ENCODE assay signal across 8 mouse cellular contexts in genomic region chr7:126584506-126584977, GRCm38 (mm10). TPM values are rescaled to one million over a fixed set of nuclear protein-coding genes. Genes with fewer than 3 reads are reported as not detected.
DNase-seq lines count a peak whose midpoint lies in the region; ATAC-seq lines count a peak whose summit lies in the region.

Apobr (plus strand) TSS chr7:126584942.

- peak within 1 kb of the TSS; percentile 69 for H3K4me2 ChIP-seq in kidney, embryonic 16.5 days (replicated peaks; ENCODE audit: low read depth, low read length)
- H3K4me2 ChIP-seq in embryonic facial prominence, embryonic 15.5 days (replicated peaks): peak within 1 kb of the TSS; percentile 80
- H3K4me2 ChIP-seq in limb, embryonic 11.5 days (ENCODE audit: low read depth, severe bottlenecking): peak within 1 kb of the TSS; percentile 84
- peak within 1 kb of the TSS; percentile 93 for H3K4me2 ChIP-seq in midbrain, embryonic 16.5 days (ENCODE audit: low read length)

- ATAC-seq in kidney, embryonic 16.5 days (ENCODE audit: low FRiP score, low TSS enrichment): no peak
- ATAC-seq in embryonic facial prominence, embryonic 15.5 days (ENCODE audit: insufficient number of reproducible peaks, low FRiP score, low TSS enrichment, low read depth): no peak
- ATAC-seq in limb, embryonic 11.5 days (ENCODE audit: insufficient number of reproducible peaks, low FRiP score, low TSS enrichment, low read depth): no peak
- ATAC-seq in midbrain, embryonic 16.5 days: no peak

- H3K4me1 ChIP-seq in kidney, embryonic 16.5 days (ENCODE audit: insufficient read depth, low read length): peaks cover 15% of the 10 kb centered on the region; the same call in 1 of the 2 replicates
- peaks cover 14% of the 10 kb centered on the region for H3K4me1 ChIP-seq in embryonic facial prominence, embryonic 15.5 days
- 0 out of 2 replicates have a peak, but pooled peaks cover 3% of the 10 kb centered on the region for H3K4me1 ChIP-seq in limb, embryonic 11.5 days (ENCODE audit: control insufficient read depth, insufficient read depth, low read length)
- H3K4me1 ChIP-seq in midbrain, embryonic 16.5 days (ENCODE audit: control insufficient read depth, insufficient read depth, low read length): peaks cover 16% of the 10 kb centered on the region

- H3K9ac ChIP-seq in kidney, embryonic 16.5 days (replicated peaks; ENCODE audit: low read length): peak within 1 kb of the TSS; percentile 62; the same call in 1 of the 2 replicates
- no peak within 1 kb of the TSS for H3K9ac ChIP-seq in embryonic facial prominence, embryonic 15.5 days
- H3K9ac ChIP-seq in limb, embryonic 11.5 days (ENCODE audit: low read length): no peak within 1 kb of the TSS
- no peak within 1 kb of the TSS for H3K9ac ChIP-seq in midbrain, embryonic 16.5 days (ENCODE audit: low read depth, low read length)

- no peak for DNase-seq in kidney, postnatal 10 days
- no peak for DNase-seq in limb, embryonic 11.5 days (ENCODE audit: low spot score)
- no peak for DNase-seq in urinary bladder, postnatal 25 days (ENCODE audit: low spot score)
- no peak for DNase-seq in frontal cortex, postnatal 36 days (ENCODE audit: low spot score in 2 of 2)
- DNase-seq in left cerebral cortex, postnatal 4 days: no peak

- no peaks in the 10 kb centered on the region for H3K27me3 ChIP-seq in kidney, embryonic 16.5 days (ENCODE audit: insufficient read depth, low read length)
- H3K27me3 ChIP-seq in embryonic facial prominence, embryonic 15.5 days: peaks cover 15% of the 10 kb centered on the region
- no peaks in the 10 kb centered on the region; the same call in 1 of the 2 replicates for H3K27me3 ChIP-seq in limb, embryonic 11.5 days (ENCODE audit: control insufficient read depth, insufficient read depth, low read length)
- H3K27me3 ChIP-seq in midbrain, embryonic 16.5 days (ENCODE audit: control insufficient read depth, insufficient read depth, low read depth, low read length): no peaks in the 10 kb centered on the region; the same call in 1 of the 2 replicates

- H3K4me3 ChIP-seq in kidney, embryonic 16.5 days (ENCODE audit: low read length): peak within 1 kb of the TSS; percentile 52
- peak within 1 kb of the TSS; percentile 56 for H3K4me3 ChIP-seq in embryonic facial prominence, embryonic 15.5 days (replicated peaks)
- no peak within 1 kb of the TSS for H3K4me3 ChIP-seq in limb, embryonic 11.5 days (ENCODE audit: low read depth, low read length)
- peak within 1 kb of the TSS; percentile 45 for H3K4me3 ChIP-seq in midbrain, embryonic 16.5 days (ENCODE audit: low read depth, low read length)

- intact Hi-C loops in left cerebral cortex, postnatal 4 days (cut with DNase I): no loop called here

- 72% methylated on average over 8 of the region's 8 CpGs for whole genome bisulfite sequencing in kidney, embryonic 16.5 days
- WGBS in embryonic facial prominence, embryonic 15.5 days: 73% methylated on average over 8 of the region's 8 CpGs
- WGBS in limb, embryonic 11.5 days: 69% methylated on average over 8 of the region's 8 CpGs
- 86% methylated on average over 8 of the region's 8 CpGs for WGBS in midbrain, embryonic 16.5 days

- peak within 1 kb of the TSS; percentile 80; the same call in 1 of the 2 replicates for H3K27ac ChIP-seq in kidney, embryonic 16.5 days (ENCODE audit: low read length)
- peak within 1 kb of the TSS; percentile 94; the same call in 1 of the 2 replicates for H3K27ac ChIP-seq in embryonic facial prominence, embryonic 15.5 days (replicated peaks)
- H3K27ac ChIP-seq in limb, embryonic 11.5 days (replicated peaks; ENCODE audit: low read depth, low read length): no peak within 1 kb of the TSS
- H3K27ac ChIP-seq in midbrain, embryonic 16.5 days (ENCODE audit: low read length): peak within 1 kb of the TSS; percentile 78; the same call in 1 of the 2 replicates

- H3K36me3 ChIP-seq in kidney, embryonic 16.5 days (ENCODE audit: insufficient read depth, low read length): no peaks in the 10 kb centered on the region; the same call in 1 of the 2 replicates
- no peaks in the 10 kb centered on the region for H3K36me3 ChIP-seq in embryonic facial prominence, embryonic 15.5 days
- H3K36me3 ChIP-seq in limb, embryonic 11.5 days (ENCODE audit: control insufficient read depth, insufficient read depth, low read length): no peaks in the 10 kb centered on the region
- H3K36me3 ChIP-seq in midbrain, embryonic 16.5 days (ENCODE audit: control insufficient read depth, insufficient read depth, low read length): no peaks in the 10 kb centered on the region

- no peaks in the 10 kb centered on the region for H3K9me3 ChIP-seq in kidney, embryonic 16.5 days (ENCODE audit: low read length)
- H3K9me3 ChIP-seq in embryonic facial prominence, embryonic 15.5 days (replicated peaks): no peaks in the 10 kb centered on the region
- H3K9me3 ChIP-seq in limb, embryonic 11.5 days (ENCODE audit: control insufficient read depth, low read length): no peaks in the 10 kb centered on the region
- no peaks in the 10 kb centered on the region for H3K9me3 ChIP-seq in midbrain, embryonic 16.5 days (replicated peaks; ENCODE audit: control insufficient read depth, low read length, poor library complexity, severe bottlenecking)

RNA-seq across cellular contexts. Expression of gene Apobr, which starts in this region (rescaled TPM):
- 0.96 and 1.1 TPM in 2 replicates for polyA plus RNA-seq in kidney, embryonic 16.5 days (2015; fragmentation: Nextera tagmentation; extraction: Ambion mirVana)
- polyA plus RNA-seq in embryonic facial prominence, embryonic 15.5 days (2015; fragmentation: Nextera tagmentation; extraction: Ambion mirVana): 1.4 and 1.5 TPM in 2 replicates
- polyA plus RNA-seq in limb, embryonic 11.5 days (2014; fragmentation: Nextera tagmentation; extraction: Ambion mirVana): 0.34 and 0.61 TPM in 2 replicates
- 0.31 TPM in 2 replicates for polyA plus RNA-seq in midbrain, embryonic 16.5 days (2015; fragmentation: Nextera tagmentation; extraction: Ambion mirVana)
- under 1 TPM; 0.30 to 0.58 TPM for total RNA-seq in left cerebral cortex, postnatal 4 days (2021)
